In the genomic region with DNA sequence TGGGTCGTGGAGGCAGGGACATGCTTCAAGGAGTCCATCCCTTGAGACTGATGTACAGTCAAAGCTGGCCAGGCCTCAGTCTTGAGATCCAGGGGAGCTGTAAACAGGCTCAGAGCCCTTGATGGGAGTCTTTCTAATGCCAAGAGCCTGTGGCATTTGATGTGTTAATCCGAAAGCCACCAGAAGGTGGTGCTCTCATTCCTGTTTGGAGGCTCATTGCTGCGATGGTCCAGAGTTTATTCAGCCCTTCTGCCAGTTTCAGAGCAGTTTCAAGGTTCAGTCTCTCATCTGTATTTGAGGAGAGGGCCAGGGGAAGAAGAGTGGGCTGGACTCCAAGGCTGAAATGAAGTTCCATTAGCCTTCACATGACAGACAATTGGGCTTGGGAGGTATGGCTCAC, we compare ENCODE assay signal across 8 mouse cellular contexts.
DNase-seq lines count a peak whose midpoint lies in the region; TF ChIP-seq lines count a peak whose summit lies in the region.

No protein-coding gene starts in this region.

- H3K27me3 ChIP-seq in small intestine, adult 2 months (ENCODE audit: control insufficient read depth, insufficient read depth, low read length): no peaks in the 10 kb centered on the region

- no peaks in the 10 kb centered on the region for H3K4me1 ChIP-seq in small intestine, adult 2 months (ENCODE audit: control insufficient read depth, insufficient read depth, insufficient read length, low read length)

- intact Hi-C loops in heart, postnatal 25 days (cut with DNase I): loop anchor here (1.0 kb wide), 1 partner anchor 184 kb away; no protein-coding TSS in a partner anchor
- intact Hi-C loops in heart, postnatal 36 days (cut with DNase I): loop anchor here (1.0 kb wide), 1 partner anchor 184 kb away; no protein-coding TSS in a partner anchor

- peak; percentile 91 for DNase-seq in heart, adult 11 months
- DNase-seq in heart, postnatal 25 days (ENCODE audit: low spot score): no peak
- peak; percentile 68 for DNase-seq in adrenal gland, postnatal 14 days
- peak; percentile 66 for DNase-seq in embryo, embryonic 11.5 days (ENCODE audit: low read depth, low spot score)
- DNase-seq in heart, postnatal 36 days: peak; percentile 67 to 68
- peak; percentile 85 to 87 for DNase-seq in layer of hippocampus, postnatal 14 days (ENCODE audit: low spot score in 2 of 2)
- peak; percentile 81 for DNase-seq in mesoderm, embryonic 11.5 days (ENCODE audit: low read depth, low spot score)

- H3K27ac ChIP-seq in small intestine, adult 2 months (ENCODE audit: insufficient read depth, low read depth, low read length): no peak overlapping the region

- peak; percentile 31; the same call in 1 of the 2 replicates for TF ChIP-seq CTCF in small intestine, adult 2 months (IDR thresholded peaks at IDR 0.05; ENCODE audit: extremely low read depth, insufficient read length, insufficient replicate concordance, low read depth, low read length)

- 11% methylated on average over 3 of the region's 3 CpGs for WGBS in small intestine, adult 2 months

- TF ChIP-seq POLR2A in small intestine, adult 2 months (IDR thresholded peaks at IDR 0.05; ENCODE audit: low read depth, low read length): no peak

- H3K4me3 ChIP-seq in small intestine, adult 2 months (ENCODE audit: low read depth, low read length): no peak overlapping the region

- no peaks in the 10 kb centered on the region for H3K36me3 ChIP-seq in small intestine, adult 2 months (ENCODE audit: control insufficient read depth, insufficient read depth, low read length)
